Mouse (Mus musculus) liver, postnatal 0 days (tissue): ENCODE results near the gene Ccdc124.

ENCODE experiments used
- CTCF ChIP-seq: sonication (generic); IDR thresholded peaks from 2 replicates; pipeline ENCODE4 v1.5.1; 2016; ENCODE audit warnings: antibody characterized with exemption, low read depth
- EP300 ChIP-seq: IDR thresholded peaks from 2 replicates; pipeline ENCODE4 v1.6.1; 2016; ENCODE audit warnings: antibody characterized with exemption, low read depth, mild to moderate bottlenecking

DNA sequence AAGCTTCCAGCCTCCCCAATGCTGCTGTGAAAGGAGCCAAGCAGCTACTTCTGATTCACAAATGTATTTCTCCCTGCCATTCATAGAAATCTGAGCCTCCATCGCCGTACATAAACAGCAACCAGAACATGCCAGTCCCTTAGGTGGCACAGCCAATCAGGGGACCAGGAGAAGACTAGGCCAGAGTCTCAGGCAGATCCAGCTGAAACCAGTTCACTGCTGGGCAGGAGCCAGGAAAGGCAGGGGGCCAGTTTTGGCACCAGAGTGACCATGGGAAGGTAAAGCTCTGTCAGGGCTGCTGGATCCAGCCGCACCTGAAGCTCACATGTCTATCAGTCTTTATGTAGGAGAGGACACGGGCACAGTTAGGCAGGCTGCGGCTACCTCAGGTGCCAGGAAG lies 16.9 kb upstream of the Ccdc124 start:
- TF ChIP-seq CTCF (no peak), EP300 (no peak)
